Mouse (Mus musculus) embryonic facial prominence, embryonic 15.5 days (tissue): ENCODE data around the gene Lrmda. TPM values are rescaled to one million over a fixed set of nuclear protein-coding genes. Genes with fewer than 3 reads are reported as not detected.

Experiments
- ATAC-seq: fragments of 200-750 bp; cut with Nextera tagmentation; 2 replicates; pipeline ENCODE4 v1.8.0; 2017; ENCODE audit warnings: low read depth, moderate TSS enrichment; ENCODE audit not compliant: insufficient number of reproducible peaks, low FRiP score, low TSS enrichment
- H3K27ac ChIP-seq: fragments of 300-500 bp; sonication (generic); replicated peaks from 2 replicates; pipeline ENCODE4 v1.5.1; 2015; ENCODE audit warnings: mild to moderate bottlenecking, inconsistent platforms
- H3K27me3 ChIP-seq: fragments of 300-500 bp; sonication (generic); 2 replicates; pipeline ENCODE4 v1.6.1; 2015; ENCODE audit warnings: inconsistent platforms
- H3K36me3 ChIP-seq: fragments of 300-500 bp; sonication (generic); 2 replicates; pipeline ENCODE4 v1.6.1; 2015; ENCODE audit warnings: mild to moderate bottlenecking, inconsistent platforms
- H3K4me1 ChIP-seq: fragments of 300-500 bp; sonication (generic); 2 replicates; pipeline ENCODE4 v1.6.1; 2015; ENCODE audit warnings: inconsistent platforms
- H3K4me2 ChIP-seq: fragments of 300-500 bp; sonication (generic); replicated peaks from 2 replicates; pipeline ENCODE4 v1.6.1; 2015; ENCODE audit warnings: mild to moderate bottlenecking, inconsistent platforms
- H3K4me3 ChIP-seq: fragments of 300-500 bp; sonication (generic); replicated peaks from 2 replicates; pipeline ENCODE4 v1.5.1; 2015; ENCODE audit warnings: mild to moderate bottlenecking, inconsistent platforms
- H3K9ac ChIP-seq: fragments of 300-500 bp; sonication (generic); 2 replicates; pipeline ENCODE4 v1.6.1; 2015; ENCODE audit warnings: inconsistent platforms
- H3K9me3 ChIP-seq: fragments of 300-500 bp; sonication (generic); replicated peaks from 2 replicates; pipeline ENCODE4 v1.6.1; 2016; ENCODE audit warnings: inconsistent platforms
- WGBS: fragments of 180-500 bp; shearing (Covaris S2); methylation state at CpG from one replicate; pipeline ENCODE4 v1.1.7; 2015; 5-methylcytosine and 5-hydroxymethylcytosine counted together
- polyA plus RNA-seq: library from polyadenylated mRNA; unstranded; fragments of >200 nt; fragmentation: Nextera tagmentation; extraction: Ambion mirVana; gene quantifications from 2 replicates; pipeline ENCODE4 v1.2.1, GENCODE M21; 2015

Gene Lrmda
- polyA plus RNA-seq, 1 experiment from 2014 or later = 0.64 TPM

GRCm38 (mm10) chr14:22048068-22048899, 28.8 kb downstream of the Lrmda start:
- Histone ChIP-seq H3K9ac (no peak overlapping the region), H3K27ac (no peak overlapping the region), H3K4me1 (peaks cover 11% of the 10 kb centered on the region; the same call in 1 of the 2 replicates), H3K4me3 (no peak overlapping the region), H3K36me3 (no peaks in the 10 kb centered on the region), H3K9me3 (no peaks in the 10 kb centered on the region), H3K27me3 (no peaks in the 10 kb centered on the region), H3K4me2 (no peak overlapping the region)
- 56% methylated on average over 18 of the region's 18 CpGs for WGBS
- no peak for ATAC-seq

- no peak for ATAC-seq
- H3K27me3 ChIP-seq = no peaks in the 10 kb centered on the region
- H3K9ac ChIP-seq = no peak overlapping the region
Measured at GRCm38 (mm10) chr14:22048900-22049199, 29.3 kb downstream of the Lrmda start.

GRCm38 (mm10) chr14:22049282-22049681, 29.8 kb downstream of the Lrmda start:
- Histone ChIP-seq H3K9me3 (no peaks in the 10 kb centered on the region), H3K27me3 (no peaks in the 10 kb centered on the region), H3K36me3 (no peaks in the 10 kb centered on the region), H3K4me2 (no peak overlapping the region), H3K27ac (no peak overlapping the region), H3K4me3 (no peak overlapping the region), H3K9ac (no peak overlapping the region), H3K4me1 (peaks cover 11% of the 10 kb centered on the region; the same call in 1 of the 2 replicates)
- no peak for ATAC-seq
- WGBS = 55% methylated on average over 1 of the region's 1 CpGs

More at GRCm38 (mm10) chr14:22048900-22049199, 29.3 kb downstream of the Lrmda start:
- Histone ChIP-seq H3K4me2 (no peak overlapping the region), H3K36me3 (no peaks in the 10 kb centered on the region), H3K9me3 (no peaks in the 10 kb centered on the region), H3K4me1 (peaks cover 11% of the 10 kb centered on the region; the same call in 1 of the 2 replicates), H3K4me3 (no peak overlapping the region), H3K27ac (no peak overlapping the region)
- 51% methylated on average over 6 of the region's 6 CpGs for WGBS

DNA sequence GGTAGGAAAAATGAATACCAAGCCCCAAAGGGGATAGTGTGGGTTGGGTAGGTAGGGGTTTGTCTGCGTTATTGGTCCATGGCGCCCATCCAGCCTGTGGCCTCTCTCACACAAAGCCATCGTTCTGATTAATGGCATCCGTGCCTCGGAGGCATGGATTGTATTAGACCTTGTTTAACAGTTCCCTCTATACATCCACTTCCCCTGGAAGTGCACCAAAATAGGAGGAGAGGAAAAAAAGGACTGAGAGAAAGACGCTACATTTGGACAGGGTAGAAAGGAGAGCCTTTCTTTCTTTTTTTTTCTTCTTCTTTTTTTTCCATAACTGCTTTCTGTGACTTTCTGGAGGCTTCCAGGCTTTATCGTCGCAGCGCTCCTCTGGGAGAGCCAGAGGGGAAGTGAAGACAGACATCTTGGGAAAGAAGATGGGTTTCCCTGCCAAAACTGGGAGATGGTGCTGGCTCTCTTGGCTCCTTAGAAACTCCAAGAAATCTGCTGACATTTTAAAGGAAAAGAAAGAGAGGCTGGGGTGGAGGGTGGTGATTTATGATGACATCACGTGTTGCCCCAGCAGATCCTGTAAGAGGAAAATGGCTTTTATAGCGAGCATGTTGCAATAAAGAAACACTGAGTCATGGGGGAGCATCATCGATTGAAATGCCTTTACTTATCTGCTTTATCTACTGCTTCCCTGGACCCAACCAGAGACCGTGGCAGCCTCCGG, 32.6 kb downstream of the Lrmda start:
- no peak overlapping the region for H3K4me3 ChIP-seq
- WGBS = 46% methylated on average over 14 of the region's 14 CpGs
- no peaks in the 10 kb centered on the region for H3K36me3 ChIP-seq
- H3K27ac ChIP-seq = no peak overlapping the region
- H3K9me3 ChIP-seq = no peaks in the 10 kb centered on the region
- H3K27me3 ChIP-seq = no peaks in the 10 kb centered on the region
- H3K9ac ChIP-seq = no peak overlapping the region
- H3K4me2 ChIP-seq = peak overlapping the region; percentile 8
- H3K4me1 ChIP-seq = peaks cover 34% of the 10 kb centered on the region
- no peak for ATAC-seq

DNA sequence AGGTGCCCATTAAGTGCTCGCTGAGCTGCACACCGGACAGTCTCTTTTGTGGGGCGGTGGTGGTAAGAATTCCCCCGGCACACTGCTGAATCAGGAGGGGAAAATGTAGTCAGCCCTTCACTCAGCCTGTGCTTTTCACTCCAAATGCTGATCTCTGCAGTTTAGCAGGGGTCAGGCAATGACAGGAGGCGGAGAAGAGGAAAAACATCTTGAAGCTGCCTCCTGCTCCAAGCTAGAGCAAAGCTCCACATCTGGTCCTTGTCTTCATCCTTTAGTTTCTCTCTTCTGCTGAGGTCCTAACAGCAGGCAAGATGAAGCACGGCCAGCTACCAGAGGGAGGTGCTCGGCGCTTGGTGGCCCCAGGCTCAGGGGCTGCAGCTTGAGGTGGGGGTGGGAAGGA, 36.1 kb downstream of the Lrmda start:
- Histone ChIP-seq H3K4me1 (peaks cover 31% of the 10 kb centered on the region), H3K36me3 (no peaks in the 10 kb centered on the region), H3K4me3 (no peak overlapping the region), H3K27ac (peak overlapping the region; percentile 19; the same call in 1 of the 2 replicates), H3K4me2 (no peak overlapping the region), H3K9me3 (no peaks in the 10 kb centered on the region), H3K9ac (no peak overlapping the region), H3K27me3 (no peaks in the 10 kb centered on the region)
- 40% methylated on average over 8 of the region's 8 CpGs for WGBS
- ATAC-seq = no peak

DNA sequence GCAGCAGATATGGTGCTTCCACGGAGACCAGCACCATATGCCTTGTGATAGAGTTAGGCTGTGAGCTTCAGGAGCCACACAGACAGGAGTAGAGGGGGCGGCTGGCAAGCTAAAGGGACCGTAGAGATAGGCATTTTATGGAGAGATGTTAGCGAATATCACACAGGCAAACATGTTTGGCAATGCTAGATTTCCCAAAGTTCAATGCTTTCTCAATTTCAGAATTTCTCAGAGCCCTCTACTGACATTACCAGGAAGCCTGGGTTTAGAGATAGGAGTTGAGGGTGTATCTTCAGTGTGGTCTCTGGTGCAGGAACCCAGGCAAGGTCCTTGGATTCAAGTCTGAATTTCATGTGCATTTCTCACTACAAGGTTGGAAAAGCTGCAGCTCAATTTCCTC, 36.7 kb downstream of the Lrmda start:
- H3K36me3 ChIP-seq = no peaks in the 10 kb centered on the region
- H3K9me3 ChIP-seq = no peaks in the 10 kb centered on the region
- peaks cover 37% of the 10 kb centered on the region for H3K4me1 ChIP-seq
- H3K4me3 ChIP-seq = no peak overlapping the region
- no peak overlapping the region; the same call in 1 of the 2 replicates for H3K27ac ChIP-seq
- no peaks in the 10 kb centered on the region for H3K27me3 ChIP-seq
- no peak overlapping the region for H3K9ac ChIP-seq
- no peak for ATAC-seq
- no peak overlapping the region for H3K4me2 ChIP-seq
- WGBS = 77% methylated on average over 4 of the region's 4 CpGs

DNA sequence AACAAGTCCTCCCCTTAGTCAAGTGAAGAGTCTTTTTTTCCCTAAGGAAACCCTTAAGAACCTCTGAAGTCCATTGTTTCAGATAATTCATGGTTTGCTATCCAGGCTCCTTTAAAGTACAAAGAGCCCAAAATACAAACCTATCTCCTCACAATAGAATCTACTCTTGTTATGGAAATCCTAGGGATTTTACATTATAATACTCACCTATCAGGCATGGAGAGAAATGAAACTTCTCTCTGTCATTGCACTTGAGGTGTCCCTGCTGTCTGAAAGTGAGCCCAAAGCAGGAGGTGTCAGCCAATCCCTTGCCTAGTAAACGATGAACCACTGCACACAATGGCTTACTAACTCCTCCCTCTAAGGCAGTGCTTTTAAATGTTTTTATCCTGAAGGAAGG, 39.2 kb downstream of the Lrmda start:
- Histone ChIP-seq H3K27ac (no peak overlapping the region), H3K4me1 (peaks cover 30% of the 10 kb centered on the region), H3K9ac (no peak overlapping the region), H3K36me3 (no peaks in the 10 kb centered on the region), H3K9me3 (no peaks in the 10 kb centered on the region), H3K27me3 (no peaks in the 10 kb centered on the region), H3K4me2 (no peak overlapping the region), H3K4me3 (no peak overlapping the region)
- no peak for ATAC-seq
- WGBS = 80% methylated on average over 1 of the region's 1 CpGs

- no peak overlapping the region for H3K4me2 ChIP-seq
- no peak overlapping the region for H3K9ac ChIP-seq
- H3K27me3 ChIP-seq = no peaks in the 10 kb centered on the region
- H3K27ac ChIP-seq = no peak overlapping the region
- ATAC-seq = no peak
- 80% methylated on average over 6 of the region's 6 CpGs for WGBS
- no peaks in the 10 kb centered on the region for H3K9me3 ChIP-seq
- H3K36me3 ChIP-seq = no peaks in the 10 kb centered on the region
- no peak overlapping the region for H3K4me3 ChIP-seq
- peaks cover 30% of the 10 kb centered on the region for H3K4me1 ChIP-seq
Measured at GRCm38 (mm10) chr14:22059348-22059861, 39.9 kb downstream of the Lrmda start.

DNA sequence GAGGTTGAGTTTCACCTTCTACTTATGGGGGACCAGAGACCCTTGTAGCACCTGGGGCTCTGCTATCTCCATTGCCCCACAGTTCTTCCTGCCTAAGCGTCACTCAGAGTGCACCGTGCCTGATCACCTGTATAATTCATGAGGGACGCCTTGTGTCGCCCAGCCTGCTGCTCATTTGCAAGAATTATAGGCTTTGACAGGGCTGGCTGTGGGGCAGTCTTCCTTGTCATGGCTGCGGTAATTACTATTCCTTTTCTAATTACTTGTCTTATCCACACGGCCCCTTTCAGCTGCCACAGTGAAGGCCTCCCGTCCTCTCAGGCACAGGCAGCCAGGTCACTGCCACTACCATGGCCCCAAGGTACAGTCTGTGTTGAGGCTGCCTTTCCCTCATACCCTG, 41.3 kb downstream of the Lrmda start:
- Histone ChIP-seq H3K36me3 (no peaks in the 10 kb centered on the region), H3K4me2 (no peak overlapping the region), H3K9me3 (no peaks in the 10 kb centered on the region), H3K4me1 (peaks cover 20% of the 10 kb centered on the region), H3K27me3 (no peaks in the 10 kb centered on the region), H3K27ac (no peak overlapping the region), H3K4me3 (no peak overlapping the region), H3K9ac (no peak overlapping the region)
- WGBS = 67% methylated on average over 7 of the region's 7 CpGs
- ATAC-seq = no peak

GRCm38 (mm10) chr14:22062117-22062855, 42.8 kb downstream of the Lrmda start:
- Histone ChIP-seq H3K9me3 (no peaks in the 10 kb centered on the region), H3K4me3 (no peak overlapping the region), H3K36me3 (no peaks in the 10 kb centered on the region), H3K9ac (no peak overlapping the region), H3K27me3 (no peaks in the 10 kb centered on the region), H3K4me2 (no peak overlapping the region), H3K27ac (no peak overlapping the region), H3K4me1 (0 out of 2 replicates have a peak, but pooled peaks cover 7% of the 10 kb centered on the region)
- ATAC-seq = no peak
- WGBS = 71% methylated on average over 9 of the region's 9 CpGs

DNA sequence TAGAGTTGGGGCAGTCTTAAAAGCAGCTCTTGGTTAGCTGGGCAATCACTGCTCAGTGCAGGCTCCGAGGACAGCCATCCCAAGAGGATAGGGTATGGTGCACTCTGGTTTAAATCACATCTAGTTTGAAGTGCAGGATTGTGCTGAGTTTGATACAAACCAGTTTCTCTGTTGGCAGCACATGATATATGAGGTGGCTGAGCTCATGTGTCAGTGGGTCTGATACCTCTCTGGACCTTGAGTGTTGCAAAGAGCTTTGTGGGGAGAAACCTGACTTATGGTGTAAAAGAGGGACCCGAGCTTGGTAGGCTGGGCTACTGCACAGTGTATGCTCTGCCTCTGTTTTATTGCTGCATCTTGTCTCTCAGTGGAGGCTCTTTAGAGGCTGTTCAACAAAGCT, 49.7 kb downstream of the Lrmda start:
- H3K9ac ChIP-seq = no peak overlapping the region
- H3K36me3 ChIP-seq = no peaks in the 10 kb centered on the region
- H3K4me1 ChIP-seq = 0 out of 2 replicates have a peak, but pooled peaks cover 2% of the 10 kb centered on the region
- H3K27ac ChIP-seq = no peak overlapping the region
- no peaks in the 10 kb centered on the region for H3K27me3 ChIP-seq
- no peaks in the 10 kb centered on the region for H3K9me3 ChIP-seq
- no peak for ATAC-seq
- H3K4me3 ChIP-seq = no peak overlapping the region
- H3K4me2 ChIP-seq = no peak overlapping the region
- WGBS = 54% methylated on average over 2 of the region's 2 CpGs
